Mouse (Mus musculus): ENCODE results near the gene Fam173b.

The Fam173b gene

GRCm38 (mm10) chr15:31586519-31586918 lies 15.1 kb upstream of the Fam173b start:
- peak; percentile 89 for DNase-seq (ENCODE audit: low read depth, low spot score)

- DNase-seq (ENCODE audit: low read depth, low spot score), result no peak
Observed at GRCm38 (mm10) chr15:31587789-31588188, 13.9 kb upstream of the Fam173b start.

DNA sequence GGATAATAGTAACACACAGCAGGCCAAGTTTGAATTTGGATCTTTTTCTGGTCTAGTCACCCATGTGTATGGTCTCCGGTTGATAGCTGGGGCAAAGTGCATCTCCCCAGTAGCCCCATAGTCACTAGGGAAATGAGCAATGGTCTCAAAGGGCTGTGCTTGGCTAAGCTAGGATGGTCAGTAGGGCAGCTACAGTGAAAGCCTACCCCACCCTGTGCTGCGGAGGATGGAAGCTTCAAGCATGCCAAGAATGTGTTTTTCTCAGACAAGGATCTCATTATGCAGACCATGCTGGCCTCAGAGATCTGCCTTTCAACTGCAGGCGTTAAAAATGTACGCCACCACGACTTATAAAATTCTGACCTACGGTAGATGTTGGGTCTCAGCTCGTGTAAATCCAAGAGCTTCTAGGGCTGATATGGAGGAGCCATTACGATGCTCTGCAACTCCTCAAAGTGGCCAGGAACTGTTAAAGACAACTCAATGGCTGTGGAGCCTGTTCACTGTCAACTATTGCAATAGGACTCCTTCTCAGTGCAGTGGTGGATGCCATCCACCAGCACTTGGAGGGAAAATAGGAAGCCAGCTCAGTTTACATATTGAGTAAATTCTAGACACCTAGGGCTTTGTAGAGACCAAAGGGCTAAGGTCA lies 12.5 kb upstream of the Fam173b start:
- peak; percentile 47 for DNase-seq (ENCODE audit: low read depth, low spot score)

GRCm38 (mm10) chr15:31590176-31590575 lies 11.5 kb upstream of the Fam173b start:
- DNase-seq (ENCODE audit: low read depth, low spot score), result no peak

DNA sequence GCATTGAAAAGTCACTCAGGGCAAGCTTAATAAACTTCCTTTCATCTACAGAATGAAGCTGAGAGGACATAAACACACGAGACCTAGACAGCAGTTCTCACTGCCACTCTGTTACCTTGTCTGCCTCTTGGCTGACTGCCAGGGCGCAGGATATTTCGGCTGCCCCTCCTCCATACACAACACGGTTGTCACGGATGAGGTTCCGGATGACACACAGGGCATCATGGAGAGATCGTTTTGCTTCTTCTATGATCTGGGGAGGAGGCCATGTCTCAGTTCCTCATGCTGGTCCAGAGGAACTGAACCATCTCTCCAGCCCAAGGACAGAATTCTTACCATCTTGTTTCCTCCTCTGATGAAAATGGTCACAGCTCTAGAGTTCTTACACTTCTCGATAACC lies 9.1 kb upstream of the Fam173b start:
- DNase-seq (ENCODE audit: low read depth, low spot score), result no peak

DNA sequence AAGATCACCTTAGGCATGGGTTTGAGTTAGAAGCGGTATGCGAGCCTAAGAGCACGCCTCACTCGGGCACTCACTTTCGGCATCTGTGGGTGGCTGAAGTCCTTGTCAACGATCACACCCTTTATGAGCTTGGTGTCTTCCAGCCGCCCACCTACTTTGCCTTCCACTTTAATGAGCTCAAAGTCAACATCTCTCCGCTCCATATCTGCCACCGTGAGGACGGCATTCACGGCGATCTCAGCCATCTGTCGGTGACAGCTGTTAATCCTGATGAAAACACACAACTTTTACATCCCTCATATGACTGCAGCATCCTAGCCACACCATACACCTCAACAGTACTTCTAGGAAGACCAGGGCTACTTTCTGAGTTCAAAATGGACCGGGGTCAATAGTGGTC lies 7.4 kb upstream of the Fam173b start:
- DNase-seq (ENCODE audit: low read depth, low spot score), result no peak

DNA sequence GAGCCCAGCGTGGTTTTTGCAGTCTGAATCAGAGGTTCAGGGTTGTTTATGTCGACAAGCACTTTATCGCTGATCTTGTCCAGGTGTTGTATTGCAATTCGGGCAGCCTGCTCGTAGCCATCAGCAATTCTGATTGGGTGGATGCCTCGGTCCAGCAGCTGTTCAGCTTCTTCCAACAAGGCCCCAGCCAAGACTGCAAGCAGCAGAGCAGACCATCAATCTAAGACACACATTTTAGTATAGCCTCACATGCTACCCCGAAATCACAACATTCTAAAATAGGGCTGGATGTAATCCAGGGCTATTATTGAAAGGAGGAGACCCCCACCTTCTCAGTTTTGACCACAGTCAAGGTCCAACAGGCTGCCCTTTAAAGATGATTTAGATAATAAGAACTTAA lies 6.0 kb upstream of the Fam173b start:
- no peak for DNase-seq (ENCODE audit: low read depth, low spot score)

- DNase-seq (ENCODE audit: low read depth, low spot score), result peak; percentile 47
Observed at GRCm38 (mm10) chr15:31599834-31600233, 1.8 kb upstream of the Fam173b start.

- no peak for DNase-seq (ENCODE audit: low read depth, low spot score)
Observed at GRCm38 (mm10) chr15:31601279-31601645, 390 bp upstream of the Fam173b start.

DNA sequence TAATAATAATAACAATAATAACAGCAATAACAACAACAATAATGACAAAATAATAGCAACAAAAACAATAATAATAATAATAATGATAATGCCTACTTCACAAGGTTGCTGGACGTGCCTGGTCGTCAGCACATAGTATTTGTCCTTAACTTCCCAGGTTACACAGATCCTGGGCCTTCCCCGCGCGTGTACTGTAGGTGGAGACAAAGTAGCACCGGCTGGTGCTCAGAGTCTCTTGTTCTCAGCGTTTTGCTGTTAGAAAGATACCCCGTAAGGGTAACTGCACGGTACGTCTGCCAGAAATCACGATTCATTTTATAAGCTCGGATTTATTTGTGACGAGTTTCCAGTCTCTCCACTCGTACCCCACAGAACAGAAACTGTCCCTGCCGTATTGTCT lies 774 bp downstream of the Fam173b start:
- DNase-seq (ENCODE audit: low read depth, low spot score), result peak; percentile 79

- no peak for DNase-seq (ENCODE audit: low read depth, low spot score)
Observed at GRCm38 (mm10) chr15:31603113-31603512, 1.5 kb downstream of the Fam173b start.

- DNase-seq (ENCODE audit: low read depth, low spot score), result no peak
Observed at GRCm38 (mm10) chr15:31606821-31607220, 5.2 kb downstream of the Fam173b start.

DNA sequence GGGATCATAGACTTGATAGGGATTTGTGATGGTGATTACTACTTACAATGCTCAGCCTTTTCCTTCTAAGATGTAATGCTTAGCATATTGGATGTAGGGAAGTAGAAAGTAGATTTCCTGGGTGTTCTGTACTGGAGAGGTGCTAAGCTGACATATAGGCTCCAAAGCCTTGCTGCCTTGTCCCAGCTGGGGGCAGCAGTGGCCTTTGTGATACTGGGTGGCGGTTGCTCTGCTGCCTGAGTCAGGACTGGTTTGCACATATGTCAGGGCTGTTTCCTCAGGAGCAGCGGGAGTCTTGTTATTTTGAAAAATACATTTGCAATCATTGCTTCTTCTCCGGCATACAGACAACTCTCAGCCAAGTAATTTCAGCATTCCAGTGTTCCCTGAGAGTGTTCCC lies 9.4 kb downstream of the Fam173b start:
- peak; percentile 34 for DNase-seq (ENCODE audit: low read depth, low spot score)

DNA sequence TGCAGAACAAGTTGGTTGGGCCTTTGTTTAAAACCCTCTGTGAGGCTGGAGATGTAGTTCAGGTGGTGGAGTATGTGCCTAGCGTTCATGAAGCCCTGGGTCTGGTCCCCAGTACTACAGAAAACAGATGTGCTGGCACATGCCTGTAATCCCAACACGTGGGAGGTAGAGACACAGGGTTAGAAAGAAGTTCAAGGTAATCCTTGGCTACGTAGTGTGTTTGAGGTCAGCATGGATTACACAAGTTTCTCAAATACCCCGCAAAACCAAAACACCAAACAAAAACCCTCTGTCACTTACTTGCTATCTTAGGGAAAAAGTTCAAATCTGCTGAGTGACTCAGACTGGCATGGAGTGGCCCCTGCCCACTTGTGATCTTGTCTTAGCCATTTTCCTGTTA lies 10.3 kb downstream of the Fam173b start:
- DNase-seq (ENCODE audit: low read depth, low spot score), result no peak

- DNase-seq (ENCODE audit: low read depth, low spot score), result no peak
Observed at GRCm38 (mm10) chr15:31613826-31614453, 12.3 kb downstream of the Fam173b start.

GRCm38 (mm10) chr15:31614666-31615065 lies 13.0 kb downstream of the Fam173b start:
- DNase-seq (ENCODE audit: low read depth, low spot score), result peak; percentile 80

GRCm38 (mm10) chr15:31617261-31617660 lies 15.6 kb downstream of the Fam173b start:
- no peak for DNase-seq (ENCODE audit: low read depth, low spot score)

GRCm38 (mm10) chr15:31619521-31619920 lies 17.9 kb downstream of the Fam173b start:
- DNase-seq (ENCODE audit: low read depth, low spot score), result no peak

DNA sequence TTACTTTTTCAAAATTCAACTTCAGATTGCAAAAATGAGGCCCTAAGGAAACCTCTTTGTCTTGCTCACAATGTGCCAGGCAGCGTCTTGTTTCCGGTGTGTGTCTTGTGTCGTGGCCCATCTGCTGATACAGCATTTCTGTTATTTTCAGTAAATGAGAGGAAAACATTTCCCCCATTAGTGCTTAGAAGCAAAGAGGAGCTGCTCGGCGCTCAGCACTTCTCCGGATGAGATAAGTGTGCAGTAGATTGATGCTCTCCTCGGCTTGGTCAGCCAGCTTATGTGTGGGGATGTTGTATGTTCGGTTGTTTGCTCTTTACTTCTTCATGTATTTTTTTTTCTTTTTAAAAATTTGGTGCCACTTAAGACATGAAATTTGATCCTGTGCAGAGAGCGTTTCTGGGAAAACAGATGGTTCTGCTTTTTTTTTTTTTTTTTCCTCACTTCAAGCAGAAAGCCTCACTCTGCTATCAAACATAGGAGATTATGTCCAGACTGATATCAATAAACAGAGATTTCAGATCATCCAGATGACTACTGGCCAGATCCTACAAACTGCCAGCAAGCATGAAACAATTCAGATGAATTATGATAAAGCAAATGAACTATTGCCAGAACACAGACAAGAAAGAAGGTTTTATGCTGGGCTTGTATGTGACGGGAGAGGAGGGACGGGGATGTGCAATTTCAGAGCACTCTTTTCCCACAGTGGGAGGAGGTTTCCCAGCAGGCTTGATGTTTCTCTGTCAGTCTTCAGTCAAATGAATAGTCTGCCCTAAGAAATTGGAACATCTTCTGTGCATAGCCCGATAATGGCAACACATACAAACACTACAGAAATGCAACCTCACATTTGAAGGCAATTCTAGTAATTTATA lies 25.9 kb downstream of the Fam173b start:
- DNase-seq (ENCODE audit: low read depth, low spot score), result no peak

DNA sequence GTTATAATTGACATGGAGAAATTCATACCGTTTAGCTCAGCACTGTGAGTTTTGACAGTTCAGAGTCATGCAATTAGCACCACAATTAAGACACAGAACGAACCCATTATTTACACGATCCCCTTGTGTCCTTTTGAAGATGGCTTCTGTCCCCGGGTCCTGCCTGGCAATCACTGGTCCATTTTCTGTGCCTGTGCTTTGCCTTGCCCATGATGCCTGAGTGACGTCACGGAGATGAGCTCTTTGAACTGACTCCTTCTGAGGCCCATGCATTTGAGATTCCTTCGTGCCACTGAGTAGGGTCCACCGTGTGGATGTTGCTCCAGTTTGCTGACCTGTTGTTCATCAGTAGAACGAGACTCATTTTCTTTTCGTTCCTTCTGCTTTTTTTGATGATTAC lies 26.5 kb downstream of the Fam173b start:
- DNase-seq (ENCODE audit: low read depth, low spot score), result no peak

GRCm38 (mm10) chr15:31629556-31629955 lies 27.9 kb downstream of the Fam173b start:
- DNase-seq (ENCODE audit: low read depth, low spot score), result no peak

- DNase-seq (ENCODE audit: low read depth, low spot score), result no peak
Observed at GRCm38 (mm10) chr15:31631396-31631858, 29.8 kb downstream of the Fam173b start.

- no peak for DNase-seq (ENCODE audit: low read depth, low spot score)
Observed at GRCm38 (mm10) chr15:31632478-31632877, 30.8 kb downstream of the Fam173b start.

Data from 3T3-L1 (cell line).